Mouse (Mus musculus): Measurements from ENCODE around the gene Rps11. TPM values are rescaled to one million over a fixed set of nuclear protein-coding genes. Genes with fewer than 3 reads are reported as not detected.
"Not testable (repeated sequence)": the region's sequence is repeated elsewhere in the genome, so short reads cannot be mapped to it uniquely, and the experiment has no call there.

Gene Rps11
- polyA plus RNA-seq, 1 experiment from 2014 or later: 781 TPM

DNA sequence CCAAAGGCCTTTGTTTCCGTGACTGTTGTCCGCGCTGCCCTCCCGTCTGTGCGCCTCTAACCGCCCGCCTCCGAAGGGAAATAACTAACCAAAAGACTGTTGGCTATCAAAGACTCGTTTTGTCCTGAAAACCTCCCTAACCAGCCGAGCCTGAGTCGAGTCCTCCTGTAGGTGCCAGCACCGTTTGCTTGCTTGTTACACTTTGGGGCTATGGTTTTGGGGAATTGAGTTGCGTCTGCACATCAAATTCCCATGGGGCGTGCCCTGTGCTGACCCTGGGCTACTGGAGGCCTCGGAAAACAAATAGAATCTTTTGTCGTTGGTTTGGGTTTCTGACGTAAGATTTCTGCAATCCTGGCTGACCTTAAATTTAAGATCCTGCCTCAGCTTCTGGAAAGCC is 5.1 kb upstream of the Rps11 start:
- Histone ChIP-seq H3K27me3 (ENCODE audit: control insufficient read depth, insufficient read depth, low read length) (no peaks in the 10 kb centered on the region; the same call in 1 of the 2 replicates), H3K4me2 (ENCODE audit: low read depth, low read length) (peak overlapping the region; percentile 50), H3K9me3 (ENCODE audit: control insufficient read depth, low read length) (no peaks in the 10 kb centered on the region), H3K9ac (replicated peaks; ENCODE audit: low read depth, low read length) (peak overlapping the region; percentile 51), H3K36me3 (ENCODE audit: control insufficient read depth, insufficient read depth, low read length) (peaks cover 25% of the 10 kb centered on the region), H3K4me1 (ENCODE audit: control insufficient read depth, insufficient read depth, low read length) (peaks cover 18% of the 10 kb centered on the region), H3K27ac (ENCODE audit: low read depth, low read length) (peak overlapping the region; percentile 92), H3K4me3 (ENCODE audit: low read depth, low read length) (peak overlapping the region; percentile 35)
- under 1% methylated on average over 17 of the region's 17 CpGs for WGBS
- no peak for ATAC-seq (ENCODE audit: low read depth)

GRCm38 (mm10) chr7:45128624-45129246 is 4.5 kb upstream of the Rps11 start, which contains the start of gene Rpl13a:
TSS of gene Rpl13a (minus strand) at chr7:45128761.
- Histone ChIP-seq H3K36me3 (ENCODE audit: control insufficient read depth, insufficient read depth, low read length) (peaks cover 25% of the 10 kb centered on the region), H3K27me3 (ENCODE audit: control insufficient read depth, insufficient read depth, low read length) (no peaks in the 10 kb centered on the region; the same call in 1 of the 2 replicates), H3K4me1 (ENCODE audit: control insufficient read depth, insufficient read depth, low read length) (peaks cover 18% of the 10 kb centered on the region), H3K9me3 (ENCODE audit: control insufficient read depth, low read length) (no peaks in the 10 kb centered on the region), H3K4me3 (ENCODE audit: low read depth, low read length) (peak within 1 kb of the TSS; percentile 94), H3K9ac (replicated peaks; ENCODE audit: low read depth, low read length) (peak within 1 kb of the TSS; percentile 97), H3K27ac (ENCODE audit: low read depth, low read length) (peak within 1 kb of the TSS; percentile 92), H3K4me2 (ENCODE audit: low read depth, low read length) (peak within 1 kb of the TSS; percentile 77)
- under 1% methylated on average over 48 of the region's 48 CpGs for WGBS
- ATAC-seq (ENCODE audit: low read depth): peak; percentile 92

DNA sequence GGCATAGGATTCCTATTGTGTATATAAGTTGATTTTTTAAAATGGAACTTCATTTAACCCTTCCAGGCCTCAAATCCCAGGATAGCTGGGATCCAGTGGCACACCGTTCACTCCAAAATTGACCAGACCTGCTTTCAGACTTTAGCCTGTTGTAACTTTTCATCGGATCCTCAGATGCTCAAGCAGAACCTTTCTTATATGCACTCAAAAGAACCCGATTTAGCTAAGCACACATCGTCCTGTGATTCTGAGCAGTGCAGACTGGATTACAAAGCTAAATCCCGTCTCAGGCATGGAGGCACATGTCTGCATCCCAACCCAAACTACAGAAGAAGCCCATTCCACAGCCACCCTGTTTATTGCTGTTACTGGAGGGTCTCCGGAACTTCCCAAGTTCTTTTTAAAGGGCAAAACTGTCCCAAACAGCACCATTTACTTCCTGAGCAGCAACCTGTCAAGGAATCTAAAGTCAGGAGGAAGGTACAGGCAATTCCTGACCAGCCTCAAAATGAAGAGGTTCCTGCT is 3.5 kb upstream of the Rps11 start:
- Histone ChIP-seq H3K27me3 (ENCODE audit: control insufficient read depth, insufficient read depth, low read length) (no peaks in the 10 kb centered on the region; the same call in 1 of the 2 replicates), H3K4me3 (ENCODE audit: low read depth, low read length) (peak overlapping the region; percentile 94), H3K9ac (replicated peaks; ENCODE audit: low read depth, low read length) (peak overlapping the region; percentile 97), H3K4me1 (ENCODE audit: control insufficient read depth, insufficient read depth, low read length) (peaks cover 24% of the 10 kb centered on the region), H3K4me2 (ENCODE audit: low read depth, low read length) (peak overlapping the region; percentile 77), H3K27ac (ENCODE audit: low read depth, low read length) (peak overlapping the region; percentile 86), H3K36me3 (ENCODE audit: control insufficient read depth, insufficient read depth, low read length) (peaks cover 27% of the 10 kb centered on the region), H3K9me3 (ENCODE audit: control insufficient read depth, low read length) (no peaks in the 10 kb centered on the region)
- ATAC-seq (ENCODE audit: low read depth): no peak
- 1% methylated on average over 6 of the region's 6 CpGs for WGBS

- H3K4me3 ChIP-seq (ENCODE audit: low read depth, low read length): peak overlapping the region; percentile 94
- peak overlapping the region; percentile 77 for H3K4me2 ChIP-seq (ENCODE audit: low read depth, low read length)
- ATAC-seq (ENCODE audit: low read depth): no peak
- H3K9me3 ChIP-seq (ENCODE audit: control insufficient read depth, low read length): no peaks in the 10 kb centered on the region
- H3K9ac ChIP-seq (replicated peaks; ENCODE audit: low read depth, low read length): peak overlapping the region; percentile 97
- H3K4me1 ChIP-seq (ENCODE audit: control insufficient read depth, insufficient read depth, low read length): peaks cover 24% of the 10 kb centered on the region
- whole genome bisulfite sequencing: 52% methylated on average over 21 of the region's 21 CpGs
- H3K36me3 ChIP-seq (ENCODE audit: control insufficient read depth, insufficient read depth, low read length): peaks cover 33% of the 10 kb centered on the region
- H3K27ac ChIP-seq (ENCODE audit: low read depth, low read length): peak overlapping the region; percentile 86; the same call in 1 of the 2 replicates
- H3K27me3 ChIP-seq (ENCODE audit: control insufficient read depth, insufficient read depth, low read length): no peaks in the 10 kb centered on the region; the same call in 1 of the 2 replicates
Observed at GRCm38 (mm10) chr7:45126844-45127699, 2.8 kb upstream of the Rps11 start.

GRCm38 (mm10) chr7:45126147-45126843 is 2.1 kb upstream of the Rps11 start:
- ATAC-seq (ENCODE audit: low read depth): no peak
- Histone ChIP-seq H3K27me3 (ENCODE audit: control insufficient read depth, insufficient read depth, low read length) (no peaks in the 10 kb centered on the region; the same call in 1 of the 2 replicates), H3K36me3 (ENCODE audit: control insufficient read depth, insufficient read depth, low read length) (peaks cover 41% of the 10 kb centered on the region), H3K4me3 (ENCODE audit: low read depth, low read length) (no peak overlapping the region), H3K4me2 (ENCODE audit: low read depth, low read length) (0 out of 2 replicates have a peak overlapping the region, but pooled peaks have one; percentile 77), H3K4me1 (ENCODE audit: control insufficient read depth, insufficient read depth, low read length) (peaks cover 27% of the 10 kb centered on the region), H3K9me3 (ENCODE audit: control insufficient read depth, low read length) (no peaks in the 10 kb centered on the region), H3K27ac (ENCODE audit: low read depth, low read length) (0 out of 2 replicates have a peak overlapping the region, but pooled peaks have one; percentile 16), H3K9ac (replicated peaks; ENCODE audit: low read depth, low read length) (peak overlapping the region; percentile 16; the same call in 1 of the 2 replicates)
- 80% methylated on average over 17 of the region's 17 CpGs for WGBS

- Histone ChIP-seq H3K36me3 (ENCODE audit: control insufficient read depth, insufficient read depth, low read length) (peaks cover 47% of the 10 kb centered on the region), H3K4me1 (ENCODE audit: control insufficient read depth, insufficient read depth, low read length) (peaks cover 27% of the 10 kb centered on the region), H3K27ac (ENCODE audit: low read depth, low read length) (peak overlapping the region; percentile 87)
- H3K9ac ChIP-seq (replicated peaks; ENCODE audit: low read depth, low read length); H3K27me3 ChIP-seq (ENCODE audit: control insufficient read depth, insufficient read depth, low read length); H3K4me2 ChIP-seq (ENCODE audit: low read depth, low read length); H3K4me3 ChIP-seq (ENCODE audit: low read depth, low read length); H3K9me3 ChIP-seq (ENCODE audit: control insufficient read depth, low read length); ATAC-seq (ENCODE audit: low read depth): not testable (repeated sequence)
- 47% methylated on average over 5 of the region's 5 CpGs for WGBS
Observed at GRCm38 (mm10) chr7:45125649-45126048, 1.4 kb upstream of the Rps11 start.

GRCm38 (mm10) chr7:45125144-45125600 is 933 bp upstream of the Rps11 start:
- Histone ChIP-seq H3K27me3 (ENCODE audit: control insufficient read depth, insufficient read depth, low read length) (no peaks in the 10 kb centered on the region; the same call in 1 of the 2 replicates), H3K4me2 (ENCODE audit: low read depth, low read length) (peak overlapping the region; percentile 57), H3K4me1 (ENCODE audit: control insufficient read depth, insufficient read depth, low read length) (peaks cover 27% of the 10 kb centered on the region), H3K27ac (ENCODE audit: low read depth, low read length) (peak overlapping the region; percentile 87), H3K9me3 (ENCODE audit: control insufficient read depth, low read length) (no peaks in the 10 kb centered on the region), H3K36me3 (ENCODE audit: control insufficient read depth, insufficient read depth, low read length) (peaks cover 52% of the 10 kb centered on the region), H3K9ac (replicated peaks; ENCODE audit: low read depth, low read length) (no peak overlapping the region), H3K4me3 (ENCODE audit: low read depth, low read length) (no peak overlapping the region; the same call in 1 of the 2 replicates)
- 7% methylated on average over 7 of the region's 7 CpGs for WGBS
- no peak for ATAC-seq (ENCODE audit: low read depth)

- Histone ChIP-seq H3K27ac (ENCODE audit: low read depth, low read length) (peak overlapping the region; percentile 91; the same call in 1 of the 2 replicates), H3K27me3 (ENCODE audit: control insufficient read depth, insufficient read depth, low read length) (no peaks in the 10 kb centered on the region), H3K9me3 (ENCODE audit: control insufficient read depth, low read length) (no peaks in the 10 kb centered on the region), H3K9ac (replicated peaks; ENCODE audit: low read depth, low read length) (peak overlapping the region; percentile 98), H3K4me2 (ENCODE audit: low read depth, low read length) (peak overlapping the region; percentile 94), H3K4me1 (ENCODE audit: control insufficient read depth, insufficient read depth, low read length) (peaks cover 27% of the 10 kb centered on the region), H3K36me3 (ENCODE audit: control insufficient read depth, insufficient read depth, low read length) (peaks cover 63% of the 10 kb centered on the region), H3K4me3 (ENCODE audit: low read depth, low read length) (peak overlapping the region; percentile 96)
- no peak for ATAC-seq (ENCODE audit: low read depth)
- 23% methylated on average over 12 of the region's 12 CpGs for WGBS
Observed at GRCm38 (mm10) chr7:45123186-45123570, 1.1 kb downstream of the Rps11 start.

Data from neural tube, embryonic 14.5 days (tissue).